Mouse (Mus musculus): Measurements from ENCODE around the gene Cbr2. TPM values are rescaled to one million over a fixed set of nuclear protein-coding genes. Genes with fewer than 3 reads are reported as not detected.
"Not testable (repeated sequence)": the region's sequence is repeated elsewhere in the genome, so short reads cannot be mapped to it uniquely, and the experiment has no call there.

Cbr2 gene
- polyA plus RNA-seq, 1 experiment, result 5.0 TPM

GRCm38 (mm10) chr11:120733521-120733920 is 1.6 kb upstream of the Cbr2 start:
- no peak for DNase-seq (ENCODE audit: extremely low spot score in 1 of 2, low spot score in 1 of 2)

- no peak for DNase-seq (ENCODE audit: extremely low spot score in 1 of 2, low spot score in 1 of 2)
These were observed 519 bp downstream of the Cbr2 start for GRCm38 (mm10) chr11:120731395-120731794.

GRCm38 (mm10) chr11:120730331-120730870 is 1.5 kb downstream of the Cbr2 start:
- DNase-seq (ENCODE audit: extremely low spot score in 1 of 2, low spot score in 1 of 2), result no peak

GRCm38 (mm10) chr11:120729432-120730050 is 2.4 kb downstream of the Cbr2 start:
- DNase-seq (ENCODE audit: extremely low spot score in 1 of 2, low spot score in 1 of 2), result not testable (repeated sequence)

- DNase-seq (ENCODE audit: extremely low spot score in 1 of 2, low spot score in 1 of 2), result no peak
These were observed 3.2 kb downstream of the Cbr2 start for GRCm38 (mm10) chr11:120728530-120729240.

GRCm38 (mm10) chr11:120727564-120727963 is 4.3 kb downstream of the Cbr2 start:
- DNase-seq (ENCODE audit: extremely low spot score in 1 of 2, low spot score in 1 of 2), result no peak

- peak; percentile 72 for DNase-seq (ENCODE audit: extremely low spot score in 1 of 2, low spot score in 1 of 2)
These were observed 4.8 kb downstream of the Cbr2 start, which contains the start of gene Dcxr for GRCm38 (mm10) chr11:120727169-120727527. Gene Dcxr (minus strand): TSS chr11:120727281.

- DNase-seq (ENCODE audit: extremely low spot score in 1 of 2, low spot score in 1 of 2), result no peak
These were observed 5.4 kb downstream of the Cbr2 start for GRCm38 (mm10) chr11:120726243-120727168.

GRCm38 (mm10) chr11:120723509-120723908 is 8.4 kb downstream of the Cbr2 start:
- no peak for DNase-seq (ENCODE audit: extremely low spot score in 1 of 2, low spot score in 1 of 2)

GRCm38 (mm10) chr11:120722761-120723382 is 9.0 kb downstream of the Cbr2 start:
- no peak for DNase-seq (ENCODE audit: extremely low spot score in 1 of 2, low spot score in 1 of 2)

- DNase-seq (ENCODE audit: extremely low spot score in 1 of 2, low spot score in 1 of 2), result no peak
These were observed 9.8 kb downstream of the Cbr2 start for GRCm38 (mm10) chr11:120722067-120722630.

GRCm38 (mm10) chr11:120721124-120722066 is 10.5 kb downstream of the Cbr2 start, which contains the start of gene Rac3:
Gene Rac3 (plus strand): TSS chr11:120721470.
- DNase-seq (ENCODE audit: extremely low spot score in 1 of 2, low spot score in 1 of 2), result peak in 1 of 2 experiments; percentile 53

GRCm38 (mm10) chr11:120720450-120720849 is 11.5 kb downstream of the Cbr2 start:
- peak; percentile 69 to 95 for DNase-seq (ENCODE audit: extremely low spot score in 1 of 2, low spot score in 1 of 2)

- DNase-seq (ENCODE audit: extremely low spot score in 1 of 2, low spot score in 1 of 2), result no peak
These were observed 12.0 kb downstream of the Cbr2 start for GRCm38 (mm10) chr11:120719841-120720376.

- DNase-seq (ENCODE audit: extremely low spot score in 1 of 2, low spot score in 1 of 2), result no peak
These were observed 12.7 kb downstream of the Cbr2 start for GRCm38 (mm10) chr11:120719242-120719641.

- no peak for DNase-seq (ENCODE audit: extremely low spot score in 1 of 2, low spot score in 1 of 2)
These were observed 16.8 kb downstream of the Cbr2 start for GRCm38 (mm10) chr11:120715131-120715530.

GRCm38 (mm10) chr11:120714546-120714945 is 17.4 kb downstream of the Cbr2 start:
- DNase-seq (ENCODE audit: extremely low spot score in 1 of 2, low spot score in 1 of 2), result no peak

Measured in frontal cortex, adult 2 months (tissue).